Mouse (Mus musculus) stomach, postnatal 0 days (tissue): ENCODE data around the gene Mast1. TPM values are rescaled to one million over a fixed set of nuclear protein-coding genes. Genes with fewer than 3 reads are reported as not detected.

Experiments
- ATAC-seq: fragments of 200-750 bp; cut with Nextera tagmentation; 2 replicates; pipeline ENCODE4 v1.8.0; 2017; ENCODE audit not compliant: low FRiP score, low TSS enrichment
- DNase-seq: peaks from one replicate; pipeline ENCODE4 v3.0.0-alpha.2; 2016; ENCODE audit warnings: low spot score
- H3K27ac ChIP-seq: fragments of 300-500 bp; sonication (generic); replicated peaks from 2 replicates; pipeline ENCODE4 v1.5.1; 2014; ENCODE audit warnings: mild to moderate bottlenecking, control low read depth
- H3K27me3 ChIP-seq: fragments of 300-500 bp; sonication (generic); 2 replicates; pipeline ENCODE4 v1.6.1; 2014; ENCODE audit warnings: low read length; ENCODE audit not compliant: control insufficient read depth, insufficient read depth
- H3K36me3 ChIP-seq: fragments of 300-500 bp; sonication (generic); 2 replicates; pipeline ENCODE4 v1.6.1; 2014; ENCODE audit warnings: low read length, mixed read lengths; ENCODE audit not compliant: control insufficient read depth, insufficient read depth
- H3K4me1 ChIP-seq: fragments of 300-500 bp; sonication (generic); replicated peaks from 2 replicates; pipeline ENCODE4 v1.6.1; 2014; ENCODE audit warnings: antibody characterized with exemption; ENCODE audit not compliant: control insufficient read depth, insufficient read depth
- H3K4me2 ChIP-seq: fragments of 300-500 bp; sonication (generic); replicated peaks from 2 replicates; pipeline ENCODE4 v1.6.1; 2014; ENCODE audit warnings: low read depth, mild to moderate bottlenecking, control low read depth, moderate library complexity
- H3K4me3 ChIP-seq: fragments of 300-500 bp; sonication (generic); 2 replicates; pipeline ENCODE4 v1.5.1; 2014; ENCODE audit warnings: low read depth, low read length, control low read depth
- H3K9ac ChIP-seq: fragments of 300-500 bp; sonication (generic); 2 replicates; pipeline ENCODE4 v1.6.1; 2014; ENCODE audit warnings: mild to moderate bottlenecking, low read length, control low read depth, mixed read lengths
- H3K9me3 ChIP-seq: fragments of 300-500 bp; sonication (generic); 2 replicates; pipeline ENCODE4 v1.6.1; 2016; ENCODE audit warnings: low read length; ENCODE audit not compliant: control insufficient read depth
- CTCF ChIP-seq: IDR thresholded peaks from 2 replicates; pipeline ENCODE4 v1.5.1; 2016; ENCODE audit warnings: antibody characterized with exemption, low read depth, mild to moderate bottlenecking, moderate library complexity
- EP300 ChIP-seq: optimal IDR thresholded peaks from 2 replicates; pipeline ENCODE3; 2016; ENCODE audit warnings: antibody characterized with exemption
- WGBS: fragments of 180-500 bp; shearing (Covaris S2); extraction: QIAGEN DNeasy Blood & Tissue Kit; methylation state at CpG from one replicate; pipeline ENCODE4 v1.1.7; 2014; 5-methylcytosine and 5-hydroxymethylcytosine counted together
- polyA plus RNA-seq: library from polyadenylated mRNA; unstranded; fragments of >200 nt; fragmentation: Nextera tagmentation; extraction: Ambion mirVana; gene quantifications from 2 replicates; pipeline ENCODE4 v1.2.1, GENCODE M21; 2015

Gene Mast1
- polyA plus RNA-seq, 1 experiment from 2014 or later = 0.87 TPM

DNA sequence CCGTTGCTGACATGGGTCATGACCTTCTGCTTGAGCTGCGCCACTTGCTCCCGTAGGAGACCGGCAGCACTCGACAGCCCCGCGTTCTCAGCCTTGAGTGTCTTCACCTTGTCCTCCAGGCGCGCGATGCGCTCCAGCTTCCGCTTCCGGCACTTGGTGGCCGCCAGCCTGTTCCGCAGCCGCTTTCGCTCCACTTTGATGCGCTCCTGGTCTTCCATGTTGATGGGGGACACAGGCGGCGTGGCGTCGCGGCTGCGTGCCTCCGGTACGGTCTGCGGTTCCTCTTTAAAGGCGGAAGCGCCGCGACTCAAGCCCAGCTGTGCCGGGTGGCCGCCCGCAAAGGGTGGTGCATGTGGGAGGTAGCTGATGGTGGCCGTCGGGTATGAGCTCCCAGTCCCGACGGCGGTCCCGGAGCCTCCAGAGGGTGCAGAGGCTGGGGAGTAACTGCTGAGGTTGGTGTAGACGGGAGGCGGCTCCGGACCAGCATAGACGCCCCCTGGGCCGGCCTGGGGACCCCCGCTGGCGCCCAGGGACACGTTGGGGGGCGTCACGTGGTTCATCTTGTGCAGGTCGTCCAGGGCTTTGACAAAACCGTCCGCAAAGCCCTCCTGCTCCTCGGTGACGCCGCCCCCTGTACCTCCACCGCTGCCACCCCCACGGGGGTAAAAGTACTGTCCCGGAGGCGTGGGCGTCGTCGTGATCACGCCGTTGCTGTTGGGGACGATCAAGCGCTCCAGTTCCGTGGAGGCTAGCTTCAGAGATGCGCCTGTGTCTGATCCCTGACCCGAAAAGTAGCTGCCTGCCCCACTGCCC is 40.5 kb upstream of the Mast1 start:
- Histone ChIP-seq H3K27me3 (no peaks in the 10 kb centered on the region), H3K36me3 (no peaks in the 10 kb centered on the region; the same call in 1 of the 2 replicates), H3K4me2 (peak overlapping the region; percentile 96), H3K27ac (peak overlapping the region; percentile 98), H3K4me3 (peak overlapping the region; percentile 80), H3K9me3 (no peaks in the 10 kb centered on the region), H3K4me1 (peaks cover 29% of the 10 kb centered on the region), H3K9ac (peak overlapping the region; percentile 94)
- DNase-seq (peak; percentile 73), ATAC-seq (no peak)
- TF ChIP-seq EP300 (no peak), CTCF (no peak)
- under 1% methylated on average over 65 of the region's 70 CpGs for WGBS

DNA sequence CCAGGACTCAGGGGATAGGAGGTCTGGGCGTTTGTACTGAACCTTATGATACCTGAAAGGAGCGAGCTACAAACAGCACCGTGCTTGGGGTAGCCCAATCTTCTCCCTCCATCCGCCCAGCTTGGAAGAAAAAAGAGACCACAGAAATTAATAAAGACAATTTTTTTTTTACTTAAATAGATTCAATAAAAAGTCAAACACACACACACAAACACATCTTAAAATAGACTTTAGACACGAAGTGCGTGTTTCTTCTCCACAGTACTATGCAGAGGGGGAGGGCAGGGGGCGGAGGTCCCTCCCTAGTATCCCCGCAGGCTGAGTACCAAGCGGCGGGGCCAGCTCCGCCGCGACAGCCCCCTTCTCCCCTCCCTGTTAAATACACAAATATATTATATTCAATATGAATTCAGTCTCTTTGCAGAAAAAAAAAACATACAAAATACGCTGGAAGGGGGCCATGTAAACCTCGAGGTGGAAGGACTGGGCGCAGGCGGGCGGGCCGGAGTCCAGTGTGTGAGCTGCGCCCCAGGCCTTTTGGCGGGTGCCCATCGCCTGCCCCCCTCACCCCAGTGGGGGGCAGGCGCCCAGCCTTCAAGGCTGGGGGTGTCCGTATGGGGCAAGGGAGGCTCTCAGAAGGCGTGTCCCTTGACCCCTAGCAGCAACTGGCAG is 39.7 kb upstream of the Mast1 start:
- H3K9ac ChIP-seq = peak overlapping the region; percentile 94
- peaks cover 22% of the 10 kb centered on the region for H3K4me1 ChIP-seq
- peak overlapping the region; percentile 80 for H3K4me3 ChIP-seq
- H3K27ac ChIP-seq = peak overlapping the region; percentile 98
- DNase-seq (no peak), ATAC-seq (no peak)
- H3K9me3 ChIP-seq = no peaks in the 10 kb centered on the region
- H3K4me2 ChIP-seq = peak overlapping the region; percentile 96
- WGBS = under 1% methylated on average over 23 of the region's 25 CpGs
- TF ChIP-seq CTCF = no peak
- peak; percentile 47 for TF ChIP-seq EP300
- no peaks in the 10 kb centered on the region for H3K27me3 ChIP-seq
- H3K36me3 ChIP-seq = no peaks in the 10 kb centered on the region; the same call in 1 of the 2 replicates

DNA sequence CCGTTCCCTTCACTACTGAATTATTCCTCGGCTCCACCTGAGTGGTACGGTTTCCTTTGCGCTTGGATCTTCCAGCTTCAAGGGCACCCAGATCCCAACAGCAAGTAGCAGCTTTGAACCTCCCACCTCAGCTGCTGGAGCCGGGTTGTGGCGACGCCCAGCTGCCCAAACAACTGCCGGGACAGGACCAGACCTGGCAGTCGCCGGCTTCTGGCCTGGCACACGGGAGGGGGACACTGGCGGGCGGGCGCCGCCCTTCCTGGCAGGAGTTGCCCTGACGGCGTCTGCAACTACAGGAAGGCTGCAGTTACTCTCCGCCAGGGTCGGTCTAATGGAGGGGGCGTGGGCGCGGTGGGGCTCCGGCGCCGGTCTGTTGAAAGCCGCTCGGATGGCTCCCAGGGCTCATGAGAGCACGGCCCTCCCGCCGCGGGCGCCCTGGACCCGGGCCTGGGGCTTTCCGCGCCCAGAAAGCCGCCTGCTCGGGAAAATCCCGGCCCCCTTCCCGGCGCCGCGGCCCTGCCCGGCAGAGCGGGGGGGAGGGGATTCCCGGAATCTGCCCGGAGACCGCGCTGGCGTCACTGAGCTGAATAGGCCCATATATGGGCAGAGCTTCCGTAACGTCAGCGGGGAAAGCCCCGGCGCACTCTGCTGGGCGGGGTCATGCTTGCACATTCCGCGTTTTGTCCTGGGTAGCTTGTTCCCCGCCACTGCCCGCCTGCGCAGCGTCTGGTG is 39.0 kb upstream of the Mast1 start:
- peak overlapping the region; percentile 80 for H3K4me3 ChIP-seq
- WGBS = under 1% methylated on average over 58 of the region's 61 CpGs
- peaks cover 17% of the 10 kb centered on the region; the same call in 1 of the 2 replicates for H3K4me1 ChIP-seq
- peak overlapping the region; percentile 94 for H3K9ac ChIP-seq
- peak; percentile 72 for ATAC-seq
- no peaks in the 10 kb centered on the region for H3K27me3 ChIP-seq
- TF ChIP-seq EP300 (peak; percentile 73), CTCF (no peak; the same call in 1 of the 2 replicates)
- H3K9me3 ChIP-seq = no peaks in the 10 kb centered on the region
- peak overlapping the region; percentile 96 for H3K4me2 ChIP-seq
- H3K36me3 ChIP-seq = no peaks in the 10 kb centered on the region; the same call in 1 of the 2 replicates
- peak overlapping the region; percentile 98 for H3K27ac ChIP-seq
- DNase-seq = peak; percentile 96

DNA sequence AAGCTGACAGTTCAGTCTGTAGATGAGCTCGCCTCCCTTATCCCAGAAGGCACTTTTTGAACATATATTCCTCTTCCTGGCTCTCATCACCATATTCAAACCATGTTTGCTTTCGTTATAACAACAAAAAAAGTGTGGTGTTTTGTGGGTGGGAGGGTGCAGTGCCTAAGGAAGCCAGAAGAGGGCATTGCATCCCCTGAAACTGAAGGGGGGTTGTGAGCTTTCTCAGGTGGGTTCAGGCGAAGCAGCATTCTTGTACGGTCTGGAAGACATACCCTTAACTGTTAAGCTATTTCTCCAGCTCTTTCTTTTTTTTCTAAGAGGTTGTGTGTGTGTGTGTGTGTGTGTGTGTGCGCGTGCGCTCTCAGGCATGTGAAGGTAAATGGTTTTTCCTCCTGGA is 38.3 kb upstream of the Mast1 start:
- 19% methylated on average over 7 of the region's 7 CpGs for WGBS
- Histone ChIP-seq H3K4me3 (0 out of 2 replicates have a peak overlapping the region, but pooled peaks have one; percentile 80), H3K4me1 (peaks cover 17% of the 10 kb centered on the region)

DNA sequence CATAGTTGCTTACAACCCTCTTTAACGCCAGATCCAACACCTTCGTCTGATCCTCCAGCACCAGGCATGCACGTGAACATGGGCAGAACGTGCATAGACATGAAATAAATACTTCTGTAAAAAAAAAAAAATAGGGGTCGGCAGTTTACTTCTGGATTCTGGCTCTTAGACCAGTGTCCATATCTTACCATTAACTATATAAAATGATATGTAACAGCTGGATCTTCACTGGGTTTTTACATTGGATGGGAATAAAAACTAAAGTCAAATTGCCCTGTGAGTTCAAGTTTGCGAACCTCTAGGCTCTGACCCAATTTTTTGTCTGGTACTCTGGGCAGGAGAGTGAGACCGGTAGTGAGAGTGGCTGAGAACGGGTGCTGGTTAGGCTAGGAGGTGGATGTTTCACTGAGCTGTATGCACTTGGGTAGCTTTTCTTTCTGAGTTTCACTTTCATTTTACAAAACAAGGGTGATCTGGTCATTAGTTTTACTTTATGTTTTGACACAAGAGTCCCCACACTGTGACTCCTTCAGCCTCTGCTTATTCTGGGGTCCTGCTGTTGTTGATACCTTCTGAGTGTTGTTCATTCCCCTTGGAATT is 37.5 kb upstream of the Mast1 start:
- 63% methylated on average over 8 of the region's 8 CpGs for WGBS
- TF ChIP-seq CTCF (no peak), EP300 (no peak)
- DNase-seq (no peak), ATAC-seq (no peak)
- Histone ChIP-seq H3K4me2 (no peak overlapping the region), H3K9me3 (no peaks in the 10 kb centered on the region), H3K4me1 (peaks cover 14% of the 10 kb centered on the region; the same call in 1 of the 2 replicates), H3K27ac (no peak overlapping the region; the same call in 1 of the 2 replicates), H3K9ac (no peak overlapping the region), H3K4me3 (no peak overlapping the region), H3K36me3 (no peaks in the 10 kb centered on the region; the same call in 1 of the 2 replicates), H3K27me3 (no peaks in the 10 kb centered on the region)

More for the DNA sequence above, 38.3 kb upstream of the Mast1 start:
- peak overlapping the region; percentile 98 for H3K27ac ChIP-seq
- H3K9me3 ChIP-seq = no peaks in the 10 kb centered on the region
- DNase-seq = peak; percentile 79
- no peaks in the 10 kb centered on the region for H3K27me3 ChIP-seq
- no peak overlapping the region; the same call in 1 of the 2 replicates for H3K9ac ChIP-seq
- peak; percentile 94 for TF ChIP-seq CTCF
- TF ChIP-seq EP300 = no peak
- no peaks in the 10 kb centered on the region; the same call in 1 of the 2 replicates for H3K36me3 ChIP-seq
- ATAC-seq = no peak
- H3K4me2 ChIP-seq = peak overlapping the region; percentile 96
